Mouse (Mus musculus): ENCODE results near the gene Anxa5. TPM values are rescaled to one million over a fixed set of nuclear protein-coding genes. Genes with fewer than 3 reads are reported as not detected.

The Anxa5 gene
- total and polyA plus RNA-seq, 3 experiments: 30.8 to 47.1 (median 43.4) TPM

DNA sequence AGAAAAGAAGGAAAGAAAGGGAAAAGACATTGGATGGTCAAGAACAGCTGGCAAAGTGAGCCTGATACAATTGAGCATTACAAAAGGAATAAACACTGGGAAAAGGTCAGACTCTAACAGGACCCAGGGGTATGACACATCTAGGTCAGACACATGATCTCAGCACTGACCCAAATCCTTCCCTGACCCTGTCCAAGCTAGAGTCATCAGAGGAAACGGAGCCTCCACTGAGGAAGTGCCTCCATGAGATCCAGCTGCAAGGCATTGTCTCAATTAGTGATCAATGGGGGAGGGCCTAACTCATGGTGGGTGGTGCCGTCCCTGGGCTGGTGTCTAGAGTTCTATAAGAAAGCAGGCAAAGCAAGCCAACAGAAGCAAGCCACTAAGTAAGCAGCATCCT, 6.8 kb downstream of the Anxa5 start:
- Histone ChIP-seq H3K79me2 (replicated peaks; ENCODE audit: control insufficient read depth, extremely low read depth, insufficient read depth, poor library complexity, severe bottlenecking) (no peaks in the 10 kb centered on the region), H3K27ac (ENCODE audit: insufficient read depth, low read depth) (no peak overlapping the region), H3K4me1 (ENCODE audit: control insufficient read depth in 1 of 2, insufficient read depth in 2 of 2) (0 out of 4 replicates have a peak, but pooled peaks cover 0 to 4% of the 10 kb centered on the region in 2 experiments), H3K9ac (ENCODE audit: insufficient read depth, low read depth) (no peak overlapping the region), H3K9me3 (replicated peaks; ENCODE audit: low read length) (no peaks in the 10 kb centered on the region), H3K4me3 (replicated peaks in 1 of 3; ENCODE audit: low read depth in 2 of 3, low read length in 2 of 3, poor library complexity in 1 of 3) (no peak overlapping the region), H3K27me3 (replicated peaks) (no peaks in the 10 kb centered on the region), H3K36me3 (replicated peaks in 1 of 2; ENCODE audit: control insufficient read depth in 1 of 2, insufficient read depth in 1 of 2, low read length in 1 of 2) (peaks cover 0 to 2% of the 10 kb centered on the region in 2 experiments), H3K4me2 (ENCODE audit: insufficient read depth, low read depth, poor library complexity, severe bottlenecking) (no peak overlapping the region)
- dilution Hi-C loops (cut with MboI; ENCODE audit: extremely low pct_ligation_motif_present, extremely low pct_unique_long_range_greater_than_20kb, low sequenced_read_pairs): no loop called here
- no peak for TF ChIP-seq MAFK (IDR thresholded peaks at IDR 0.05; ENCODE audit: insufficient replicate concordance, low read length)
- TF ChIP-seq USF2 (conservative IDR thresholded peaks at IDR 0.05; ENCODE audit: low read depth, low read length): no peak
- no peak for TF ChIP-seq CTCF (conservative IDR thresholded peaks at IDR 0.05 in 1 of 2, IDR thresholded peaks at IDR 0.05 in 1 of 2; ENCODE audit: low read depth in 2 of 2, low read length in 2 of 2)
- no peak for TF ChIP-seq IRF4 (IDR thresholded peaks at IDR 0.05; ENCODE audit: low read depth, low read length)
- no peak for TF ChIP-seq ELF1 (IDR thresholded peaks at IDR 0.05; ENCODE audit: low read depth, low read length)
- no peak for TF ChIP-seq CHD2 (IDR thresholded peaks at IDR 0.05; ENCODE audit: low read length)
- no peak for TF ChIP-seq MYC (IDR thresholded peaks at IDR 0.05; ENCODE audit: low read depth, low read length)
- no peak for TF ChIP-seq NELFE (IDR thresholded peaks at IDR 0.05; ENCODE audit: low read depth, low read length)
- TF ChIP-seq TCF12 (IDR thresholded peaks at IDR 0.05; ENCODE audit: low read depth, low read length): no peak
- no peak for TF ChIP-seq BHLHE40 (IDR thresholded peaks at IDR 0.05; ENCODE audit: low read depth, low read length)
- TF ChIP-seq JUND (conservative IDR thresholded peaks at IDR 0.05; ENCODE audit: low read depth, low read length): no peak
- TF ChIP-seq POLR2A (IDR thresholded peaks at IDR 0.05; ENCODE audit: low read depth, low read length): no peak
- no peak for TF ChIP-seq EP300 (IDR thresholded peaks at IDR 0.05; ENCODE audit: low read length)
- TF ChIP-seq PAX5 (IDR thresholded peaks at IDR 0.05; ENCODE audit: low read length): no peak
- TF ChIP-seq E2F4 (IDR thresholded peaks at IDR 0.05; ENCODE audit: insufficient replicate concordance, low read depth, low read length): no peak
- TF ChIP-seq GABPA (IDR thresholded peaks at IDR 0.05; ENCODE audit: insufficient replicate concordance, low read depth, low read length): no peak
- in situ Hi-C loops (cut with MboI; ENCODE audit: low pct_ligation_motif_present, low pct_unique_long_range_greater_than_20kb, low sequenced_read_pairs): no loop called here
- DNase-seq (ENCODE audit: extremely low read depth): no peak

DNA sequence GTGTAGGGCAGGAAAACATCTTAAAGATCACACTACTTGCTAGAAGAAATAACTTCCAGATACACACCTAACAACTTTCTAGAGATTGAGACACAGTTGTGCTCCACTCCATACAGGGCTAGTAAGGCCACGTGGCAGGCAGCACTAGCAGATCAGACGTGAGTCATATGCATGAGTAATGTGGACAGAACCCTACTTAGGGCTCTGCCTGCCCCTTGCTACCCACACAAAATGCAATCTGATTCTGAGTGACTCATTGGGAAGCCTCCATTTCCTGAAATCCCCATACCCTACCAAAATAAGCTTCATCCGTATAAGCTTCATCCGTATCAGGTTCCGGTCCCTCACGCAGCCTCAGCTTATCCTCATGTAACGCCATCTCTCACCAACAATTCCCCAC, 8.1 kb downstream of the Anxa5 start:
- DNase-seq (ENCODE audit: extremely low read depth): no peak
- in situ Hi-C loops (cut with MboI; ENCODE audit: low pct_ligation_motif_present, low pct_unique_long_range_greater_than_20kb, low sequenced_read_pairs): no loop called here
- dilution Hi-C loops (cut with MboI; ENCODE audit: extremely low pct_ligation_motif_present, extremely low pct_unique_long_range_greater_than_20kb, low sequenced_read_pairs): no loop called here

More for the DNA sequence above, 8.1 kb downstream of the Anxa5 start:
- Histone ChIP-seq H3K36me3 (replicated peaks in 1 of 2; ENCODE audit: control insufficient read depth in 1 of 2, insufficient read depth in 1 of 2, low read length in 1 of 2) (peaks cover 0 to 4% of the 10 kb centered on the region in 2 experiments), H3K4me3 (replicated peaks in 1 of 3; ENCODE audit: low read depth in 2 of 3, low read length in 2 of 3, poor library complexity in 1 of 3) (no peak overlapping the region), H3K27ac (ENCODE audit: insufficient read depth, low read depth) (no peak overlapping the region), H3K27me3 (replicated peaks) (no peaks in the 10 kb centered on the region), H3K4me1 (ENCODE audit: control insufficient read depth in 1 of 2, insufficient read depth in 2 of 2) (0 out of 4 replicates have a peak, but pooled peaks cover 0 to 4% of the 10 kb centered on the region in 2 experiments), H3K9me3 (replicated peaks; ENCODE audit: low read length) (no peaks in the 10 kb centered on the region), H3K4me2 (ENCODE audit: insufficient read depth, low read depth, poor library complexity, severe bottlenecking) (no peak overlapping the region), H3K9ac (ENCODE audit: insufficient read depth, low read depth) (no peak overlapping the region), H3K79me2 (replicated peaks; ENCODE audit: control insufficient read depth, extremely low read depth, insufficient read depth, poor library complexity, severe bottlenecking) (no peaks in the 10 kb centered on the region)
- TF ChIP-seq HCFC1 (IDR thresholded peaks at IDR 0.05; ENCODE audit: low read depth, low read length) (no peak), MAX (IDR thresholded peaks at IDR 0.05; ENCODE audit: low read length) (peak; percentile 31; the same call in 1 of the 2 replicates)
